Mouse (Mus musculus) kidney, adult 9 months (tissue): ENCODE data around the gene Entr1.
A peak's percentile ranks its signal among the peaks of the same experiment; 100 is the strongest.
"Not testable (repeated sequence)": the region's sequence is repeated elsewhere in the genome, so short reads cannot be mapped to it uniquely, and the experiment has no call there.

Experiments
- DNase-seq: peaks from one replicate; pipeline ENCODE4 v3.0.0; 2022

Entr1 gene

DNA sequence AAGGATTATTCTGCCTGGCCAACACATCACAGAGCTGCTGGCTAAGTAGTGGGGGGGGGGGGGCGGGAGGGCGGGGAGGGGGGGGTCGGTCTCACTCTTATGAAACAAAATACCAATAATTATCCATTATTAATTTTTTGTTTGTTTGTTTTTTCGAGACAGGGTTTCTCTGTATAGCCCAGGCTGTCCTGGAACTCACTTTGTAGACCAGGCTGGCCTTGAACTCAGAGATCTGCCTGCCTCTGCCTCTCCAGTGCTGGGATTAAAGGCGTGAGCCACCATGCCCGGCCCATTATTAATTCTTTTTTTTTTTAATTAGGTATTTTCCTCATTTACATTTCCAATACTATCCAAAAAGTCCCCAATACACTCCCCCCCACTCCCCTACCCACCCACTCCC, 8.2 kb downstream of the Entr1 start:
- not testable (repeated sequence) for DNase-seq

DNA sequence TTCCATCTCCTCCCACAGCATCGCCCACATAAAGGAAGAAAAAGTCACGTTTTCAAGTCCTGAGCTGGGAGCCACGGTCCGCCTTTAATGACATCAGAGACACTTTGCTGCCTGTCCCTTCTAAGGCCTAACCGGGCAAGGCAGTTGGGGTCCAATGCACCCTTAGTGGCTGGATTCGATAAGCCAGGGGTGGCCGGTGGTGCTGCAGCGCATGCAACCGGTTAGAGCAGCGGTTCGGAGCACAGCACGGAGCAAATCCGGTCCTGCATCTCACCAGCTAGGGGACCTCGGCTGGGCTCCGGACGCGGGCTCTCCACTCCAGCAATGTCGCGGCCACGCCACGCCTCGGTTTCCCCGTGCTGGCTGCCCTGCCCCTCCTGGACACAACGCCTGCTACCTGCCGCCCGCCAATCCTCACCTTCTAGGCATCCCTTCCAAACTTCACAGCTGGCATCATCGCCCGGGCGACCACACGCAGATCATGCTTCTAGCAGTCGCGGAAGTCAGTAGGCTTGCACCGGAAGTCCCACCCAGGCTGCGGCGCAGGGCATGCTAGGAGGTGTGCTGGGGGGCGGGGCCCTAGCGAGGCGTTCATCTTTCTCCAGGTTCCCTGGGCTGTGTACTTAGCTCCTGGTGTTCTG, 8.9 kb downstream of the Entr1 start, which contains the start of gene Snapc4:
TSS of gene Snapc4 (minus strand) at position 523 of the 641 bp plus-strand sequence.
- peak; percentile 92 for DNase-seq

- DNase-seq: no peak
Measured at GRCm38 (mm10) chr2:26372396-26372795, 16.7 kb downstream of the Entr1 start.

DNA sequence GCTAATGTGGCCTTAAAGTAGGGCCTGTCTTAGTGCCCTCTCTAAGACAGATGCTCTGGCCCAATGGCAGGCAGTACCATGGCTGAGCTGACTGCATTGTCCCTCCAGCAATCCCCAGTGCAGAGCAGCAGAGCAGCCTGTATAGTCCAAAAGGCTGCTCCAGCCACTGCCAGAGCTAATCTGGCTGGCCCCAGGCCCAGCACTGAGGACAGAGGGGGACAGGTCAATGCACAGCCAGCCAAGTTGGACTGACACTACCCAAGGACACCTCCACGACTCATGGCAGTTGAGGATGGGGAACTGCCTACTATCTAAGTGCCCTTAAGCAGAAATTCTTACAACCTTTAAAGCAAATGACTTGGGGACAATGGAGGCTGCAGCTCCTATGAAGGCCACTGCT, 20.5 kb downstream of the Entr1 start:
- no peak for DNase-seq

GRCm38 (mm10) chr2:26367911-26368310, 21.2 kb downstream of the Entr1 start:
- DNase-seq: no peak

- peak; percentile 52 for DNase-seq
Measured at GRCm38 (mm10) chr2:26364738-26365465, 24.2 kb downstream of the Entr1 start.

DNA sequence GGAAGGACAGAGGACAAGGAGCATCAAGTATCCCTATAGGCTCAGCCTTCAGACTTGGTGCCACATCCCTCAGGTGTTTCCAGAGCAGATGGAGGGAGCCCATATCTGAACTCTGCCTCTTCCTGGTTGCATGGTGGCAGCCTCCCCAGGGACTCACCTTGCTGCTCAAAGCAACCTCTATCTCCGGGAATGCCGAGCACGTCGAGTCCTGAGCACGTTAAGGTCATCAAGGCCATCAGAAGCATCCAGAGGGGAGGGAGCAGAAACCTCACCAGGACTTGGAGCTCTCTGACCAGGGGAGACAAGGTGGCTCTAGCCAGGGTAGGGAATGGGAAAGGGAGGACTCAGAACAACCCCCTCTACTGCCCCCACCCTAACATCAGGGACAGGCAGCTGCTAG, 25.6 kb downstream of the Entr1 start:
- no peak for DNase-seq

- no peak for DNase-seq
Measured at GRCm38 (mm10) chr2:26362991-26363390, 26.1 kb downstream of the Entr1 start.

- DNase-seq: no peak
Measured at GRCm38 (mm10) chr2:26360772-26361171, 28.3 kb downstream of the Entr1 start, which contains the start of gene Card9. Card9 (minus strand) TSS chr2:26360918.

DNA sequence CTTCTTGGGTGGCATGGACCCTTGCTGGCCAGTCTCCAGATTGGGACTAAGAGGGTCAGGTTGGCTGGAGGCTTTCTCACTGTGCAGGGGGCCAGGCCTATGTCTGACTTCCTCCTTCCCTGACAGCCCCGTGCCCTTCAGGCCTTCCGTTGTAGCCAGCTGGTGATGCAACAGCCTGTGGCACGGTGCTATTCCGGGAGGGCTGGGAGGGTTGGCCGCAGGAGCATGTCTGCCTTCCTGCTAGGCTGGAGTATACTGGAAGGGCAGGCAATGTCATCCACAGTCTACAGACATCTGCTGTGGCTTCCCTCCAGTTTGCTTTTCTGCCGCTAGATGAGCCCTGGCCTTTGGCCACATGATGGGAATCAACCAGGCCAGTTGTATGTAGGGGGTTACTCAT, 29.1 kb downstream of the Entr1 start:
- DNase-seq: no peak

- DNase-seq: no peak
Measured at GRCm38 (mm10) chr2:26358667-26359320, 30.3 kb downstream of the Entr1 start.

DNA sequence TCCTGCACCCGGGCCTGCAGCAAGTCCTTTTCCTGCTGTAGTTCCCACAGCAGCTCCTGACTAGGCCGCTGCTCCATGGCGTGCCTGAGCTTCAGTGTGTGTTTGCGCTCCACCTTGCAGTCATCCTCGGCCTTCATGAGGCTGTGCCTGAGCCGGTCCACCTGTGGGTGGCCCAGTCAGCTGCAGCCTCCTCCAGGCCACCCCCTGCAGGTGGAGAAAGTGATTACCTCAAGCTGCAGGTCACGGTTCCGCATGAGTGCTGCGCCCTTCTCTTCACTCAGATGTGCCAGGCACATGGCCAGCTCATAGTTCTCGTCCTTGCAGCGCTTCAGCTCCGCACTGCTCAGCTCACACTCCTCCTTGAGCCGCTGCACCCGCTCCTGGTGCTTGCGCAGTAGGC, 31.6 kb downstream of the Entr1 start:
- peak; percentile 86 for DNase-seq

- DNase-seq: no peak
Measured at GRCm38 (mm10) chr2:26356678-26357077, 32.4 kb downstream of the Entr1 start.

DNA sequence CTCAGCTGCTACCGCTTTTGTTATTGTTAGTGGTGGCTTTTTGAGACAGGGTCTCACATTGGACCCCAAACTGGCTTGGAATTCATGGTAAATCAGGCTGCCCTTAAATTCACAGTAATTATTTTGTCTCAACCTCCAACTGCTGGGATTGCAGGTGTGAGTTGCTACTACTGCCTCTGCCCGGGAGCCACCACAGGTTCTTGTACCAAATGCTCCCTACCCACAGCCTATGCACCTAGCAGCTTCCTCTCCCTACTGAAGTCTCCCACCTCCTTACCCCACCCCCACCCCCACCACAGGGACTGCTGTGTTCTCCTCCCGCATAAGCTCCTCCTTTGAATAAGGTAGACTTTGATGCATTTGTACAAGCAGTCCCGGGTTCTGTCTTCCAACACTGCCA, 32.9 kb downstream of the Entr1 start:
- DNase-seq: no peak

GRCm38 (mm10) chr2:26354401-26354800, 34.7 kb downstream of the Entr1 start:
- no peak for DNase-seq

- DNase-seq: no peak
Measured at GRCm38 (mm10) chr2:26353066-26353980, 35.8 kb downstream of the Entr1 start.

DNA sequence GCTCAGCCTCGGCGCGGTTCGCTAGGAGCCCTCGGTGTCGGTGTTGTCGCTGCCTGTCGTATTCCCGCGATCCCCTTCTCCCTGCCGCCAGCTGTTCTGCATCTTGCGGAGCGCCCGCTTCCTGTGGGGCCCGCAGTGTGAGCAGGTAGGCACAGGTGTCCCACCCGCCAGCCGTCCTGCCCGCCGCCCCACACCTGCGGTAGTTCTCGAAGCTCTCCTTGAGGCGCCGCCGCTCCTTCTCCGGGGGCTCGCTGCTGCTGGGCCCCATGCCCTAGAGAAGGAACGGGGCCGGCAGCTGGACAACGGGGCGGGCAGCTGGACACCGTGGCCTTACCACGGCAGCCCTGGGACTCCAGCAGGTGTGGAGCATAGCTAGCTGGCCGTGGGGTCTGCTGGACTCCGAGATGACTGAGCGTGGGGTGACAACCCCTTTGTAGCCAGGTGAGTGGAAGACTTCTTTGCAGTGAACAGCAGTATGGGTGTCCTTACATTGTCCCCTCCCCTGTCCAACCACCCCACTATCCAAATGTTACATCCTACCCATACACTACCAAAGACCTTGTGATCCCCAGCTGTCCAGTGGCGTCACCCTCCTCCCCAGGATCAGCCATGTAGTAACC, 36.7 kb downstream of the Entr1 start:
- DNase-seq: no peak

DNA sequence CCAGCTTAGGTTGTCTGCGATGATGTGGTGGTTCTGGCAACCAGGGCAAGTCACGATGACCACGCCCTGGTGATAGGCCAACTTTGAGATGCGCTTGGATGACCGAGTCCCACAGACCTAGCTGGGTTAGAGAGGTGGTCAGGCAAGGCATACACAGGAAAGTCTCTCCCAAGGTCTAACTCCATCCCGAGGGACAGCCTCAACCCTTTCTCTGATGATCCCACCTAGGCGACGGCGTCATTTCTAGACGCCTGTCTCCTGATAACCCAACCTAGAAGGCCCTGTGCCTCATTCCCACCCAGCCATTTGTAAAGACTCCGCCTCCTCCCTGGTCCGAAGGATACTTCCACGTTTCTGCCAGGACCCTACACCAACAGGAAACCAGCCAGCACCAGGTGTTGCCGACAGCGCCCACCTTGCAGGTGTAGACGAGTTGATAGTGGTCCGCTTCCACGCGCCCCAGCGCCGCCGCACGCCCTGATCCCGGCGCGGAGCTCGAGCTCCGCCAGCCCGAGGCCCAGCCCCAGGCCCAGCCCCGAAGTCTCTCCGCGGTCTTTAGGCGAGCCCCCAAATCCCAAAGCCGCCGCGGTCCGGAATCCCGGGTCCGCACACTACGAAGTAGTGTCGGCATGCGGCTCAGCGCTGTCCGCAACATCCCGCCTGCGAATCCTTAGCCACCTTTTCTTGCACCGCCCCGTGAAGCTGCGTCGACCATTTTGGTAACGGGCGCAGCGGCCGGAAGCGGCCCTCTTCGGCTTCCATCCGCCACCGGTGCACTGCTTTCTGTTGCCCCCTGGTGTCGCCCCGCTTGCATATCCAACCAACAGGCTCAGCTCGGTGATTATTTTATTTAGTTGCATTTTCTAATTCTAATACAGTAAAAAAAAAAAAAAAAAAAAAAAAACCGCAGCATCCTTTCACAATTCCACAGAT, 37.5 kb downstream of the Entr1 start, which contains the start of gene Dnlz:
TSS of gene Dnlz (minus strand) at position 753 of the 933 bp plus-strand sequence.
- peak; percentile 95 for DNase-seq

GRCm38 (mm10) chr2:26348241-26348640, 40.9 kb downstream of the Entr1 start:
- DNase-seq: peak; percentile 49

- peak; percentile 64 for DNase-seq
Measured at GRCm38 (mm10) chr2:26342609-26343490, 46.3 kb downstream of the Entr1 start.
